Mouse (Mus musculus): ENCODE results near the gene Rabgap1. TPM values are rescaled to one million over a fixed set of nuclear protein-coding genes. Genes with fewer than 3 reads are reported as not detected.

Rabgap1 gene
- total and polyA plus RNA-seq, 3 experiments, result 10.4 to 43.8 (median 36.9) TPM

GRCm38 (mm10) chr2:37460707-37461106, 17.6 kb downstream of the Rabgap1 start:
- WGBS, result 97% methylated on average over 4 of the region's 4 CpGs
- TF ChIP-seq CTCF (IDR thresholded peaks at IDR 0.05) (peak; percentile 18; the same call in 1 of the 2 replicates), EP300 (IDR thresholded peaks at IDR 0.05; ENCODE audit: insufficient read depth, low read depth, low read length) (no peak)
- no peak overlapping the region for H3K9ac ChIP-seq (ENCODE audit: low read depth, low read length)
- no peaks in the 10 kb centered on the region; the same call in 1 of the 2 replicates for H3K79me2 ChIP-seq (replicated peaks; ENCODE audit: control insufficient read depth, insufficient read depth, low read length)
- no peaks in the 10 kb centered on the region for H3K4me1 ChIP-seq (ENCODE audit: control insufficient read depth, insufficient read depth, low read length)
- H3K27ac ChIP-seq, result no peak overlapping the region
- no peaks in the 10 kb centered on the region for H3K36me3 ChIP-seq (ENCODE audit: control insufficient read depth, insufficient read depth, low read length)
- no peaks in the 10 kb centered on the region for H3K27me3 ChIP-seq (ENCODE audit: control insufficient read depth, insufficient read depth, low read length)
- DNase-seq, result no peak
- H3K4me3 ChIP-seq, result no peak overlapping the region
- intact Hi-C loops (cut with DNase I), result no loop called here

GRCm38 (mm10) chr2:37466266-37466665, 23.2 kb downstream of the Rabgap1 start:
- intact Hi-C loops (cut with DNase I), result no loop called here
- no peak for TF ChIP-seq CTCF (IDR thresholded peaks at IDR 0.05)
- no peak for TF ChIP-seq POLR2A (IDR thresholded peaks at IDR 0.05; ENCODE audit: insufficient read depth, low read depth, low read length)
- no peak for TF ChIP-seq EP300 (IDR thresholded peaks at IDR 0.05; ENCODE audit: insufficient read depth, low read depth, low read length)
- Histone ChIP-seq H3K27ac (no peak overlapping the region), H3K27me3 (ENCODE audit: control insufficient read depth, insufficient read depth, low read length) (no peaks in the 10 kb centered on the region), H3K4me1 (ENCODE audit: control insufficient read depth, insufficient read depth, low read length) (no peaks in the 10 kb centered on the region), H3K79me2 (replicated peaks; ENCODE audit: control insufficient read depth, insufficient read depth, low read length) (no peaks in the 10 kb centered on the region; the same call in 1 of the 2 replicates), H3K9ac (ENCODE audit: low read depth, low read length) (no peak overlapping the region), H3K4me3 (no peak overlapping the region), H3K36me3 (ENCODE audit: control insufficient read depth, insufficient read depth, low read length) (no peaks in the 10 kb centered on the region)
- DNase-seq, result no peak
- WGBS, result 83% methylated on average over 4 of the region's 4 CpGs

DNA sequence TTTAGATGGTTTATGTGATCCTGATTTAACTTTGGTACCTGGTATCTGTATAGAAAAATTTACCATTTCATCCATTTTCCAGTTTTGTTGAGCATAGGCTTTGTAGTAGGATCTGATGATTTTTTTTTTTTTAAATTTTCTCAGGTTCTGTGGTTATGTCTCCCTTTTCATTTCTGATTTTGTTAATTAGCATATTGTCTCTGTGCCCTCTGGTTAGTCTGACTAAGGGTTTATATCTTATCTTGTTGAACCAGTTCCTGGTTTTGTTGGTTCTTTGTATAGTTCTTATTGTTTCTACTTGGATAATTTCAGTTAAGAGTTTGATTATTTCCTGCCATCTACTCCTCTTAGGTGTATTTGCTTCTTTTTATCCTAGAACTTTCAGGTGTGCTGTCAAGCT, 36.5 kb downstream of the Rabgap1 start:
- Histone ChIP-seq H3K9ac (ENCODE audit: low read depth, low read length) (no peak overlapping the region), H3K4me3 (no peak overlapping the region), H3K27me3 (ENCODE audit: control insufficient read depth, insufficient read depth, low read length) (no peaks in the 10 kb centered on the region), H3K27ac (no peak overlapping the region), H3K4me1 (ENCODE audit: control insufficient read depth, insufficient read depth, low read length) (no peaks in the 10 kb centered on the region), H3K79me2 (replicated peaks; ENCODE audit: control insufficient read depth, insufficient read depth, low read length) (no peaks in the 10 kb centered on the region), H3K36me3 (ENCODE audit: control insufficient read depth, insufficient read depth, low read length) (peaks cover 2% of the 10 kb centered on the region; the same call in 1 of the 2 replicates)
- no peak for TF ChIP-seq POLR2A (IDR thresholded peaks at IDR 0.05; ENCODE audit: insufficient read depth, low read depth, low read length)
- TF ChIP-seq CTCF (IDR thresholded peaks at IDR 0.05), result no peak
- TF ChIP-seq EP300 (IDR thresholded peaks at IDR 0.05; ENCODE audit: insufficient read depth, low read depth, low read length), result no peak
- intact Hi-C loops (cut with DNase I), result no loop called here
- DNase-seq, result no peak

- H3K4me1 ChIP-seq (ENCODE audit: control insufficient read depth, insufficient read depth, low read length), result no peaks in the 10 kb centered on the region
- intact Hi-C loops (cut with DNase I), result loop anchor here (5.0 kb wide), 1 partner anchor 38 kb away; the partner anchor contains the start of genes Rabgap1, Zbtb26 and Zbtb6
- TF ChIP-seq POLR2A (IDR thresholded peaks at IDR 0.05; ENCODE audit: insufficient read depth, low read depth, low read length) (no peak), CTCF (IDR thresholded peaks at IDR 0.05) (no peak), EP300 (IDR thresholded peaks at IDR 0.05; ENCODE audit: insufficient read depth, low read depth, low read length) (no peak)
- 94% methylated on average over 2 of the region's 2 CpGs for WGBS
- no peaks in the 10 kb centered on the region for H3K27me3 ChIP-seq (ENCODE audit: control insufficient read depth, insufficient read depth, low read length)
- H3K27ac ChIP-seq, result no peak overlapping the region
- H3K9ac ChIP-seq (ENCODE audit: low read depth, low read length), result no peak overlapping the region
- no peaks in the 10 kb centered on the region for H3K79me2 ChIP-seq (replicated peaks; ENCODE audit: control insufficient read depth, insufficient read depth, low read length)
- H3K36me3 ChIP-seq (ENCODE audit: control insufficient read depth, insufficient read depth, low read length), result peaks cover 2% of the 10 kb centered on the region; the same call in 1 of the 2 replicates
- no peak for DNase-seq
- no peak overlapping the region for H3K4me3 ChIP-seq
These were observed 37.0 kb downstream of the Rabgap1 start for GRCm38 (mm10) chr2:37480039-37480438.

DNA sequence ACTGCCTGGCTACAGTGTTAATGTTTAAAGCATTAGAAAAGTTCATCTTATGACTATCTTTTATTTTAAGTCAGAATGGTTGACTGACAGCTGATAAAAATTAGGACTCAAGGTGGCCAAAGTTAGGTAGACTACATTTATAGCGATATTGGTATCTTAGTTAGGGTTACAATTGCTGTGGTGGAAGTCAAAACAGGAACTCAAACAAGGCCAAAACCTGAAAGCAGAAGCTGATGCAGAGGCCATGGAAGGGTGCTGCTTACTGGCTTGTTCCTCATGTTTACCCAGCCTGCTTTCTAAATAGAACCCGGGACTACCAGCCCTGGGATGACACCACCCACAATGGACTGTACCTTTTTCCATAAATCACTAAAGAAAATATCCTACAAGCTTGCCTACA, 41.1 kb downstream of the Rabgap1 start:
- Histone ChIP-seq H3K36me3 (ENCODE audit: control insufficient read depth, insufficient read depth, low read length) (no peaks in the 10 kb centered on the region; the same call in 1 of the 2 replicates), H3K27me3 (ENCODE audit: control insufficient read depth, insufficient read depth, low read length) (no peaks in the 10 kb centered on the region), H3K4me3 (no peak overlapping the region), H3K27ac (no peak overlapping the region), H3K4me1 (ENCODE audit: control insufficient read depth, insufficient read depth, low read length) (no peaks in the 10 kb centered on the region), H3K9ac (ENCODE audit: low read depth, low read length) (no peak overlapping the region), H3K79me2 (replicated peaks; ENCODE audit: control insufficient read depth, insufficient read depth, low read length) (no peaks in the 10 kb centered on the region)
- intact Hi-C loops (cut with DNase I), result loop anchor here (2.0 to 5.0 kb wide), 2 partner anchors 42 to 103 kb away; partner anchors contain the start of genes Rabgap1, Zbtb26 and Zbtb6
- 78% methylated on average over 2 of the region's 2 CpGs for WGBS
- TF ChIP-seq POLR2A (IDR thresholded peaks at IDR 0.05; ENCODE audit: insufficient read depth, low read depth, low read length), result no peak
- no peak for DNase-seq

- intact Hi-C loops (cut with DNase I), result loop anchor here (2.0 to 5.0 kb wide), 3 partner anchors 63 to 105 kb away; partner anchors contain the start of gene Rc3h2
- Histone ChIP-seq H3K27ac (no peak overlapping the region), H3K4me3 (no peak overlapping the region), H3K4me1 (ENCODE audit: control insufficient read depth, insufficient read depth, low read length) (no peaks in the 10 kb centered on the region), H3K9ac (ENCODE audit: low read depth, low read length) (no peak overlapping the region), H3K79me2 (replicated peaks; ENCODE audit: control insufficient read depth, insufficient read depth, low read length) (no peaks in the 10 kb centered on the region), H3K27me3 (ENCODE audit: control insufficient read depth, insufficient read depth, low read length) (no peaks in the 10 kb centered on the region), H3K36me3 (ENCODE audit: control insufficient read depth, insufficient read depth, low read length) (no peaks in the 10 kb centered on the region; the same call in 1 of the 2 replicates)
- 91% methylated on average over 1 of the region's 1 CpGs for WGBS
- DNase-seq, result no peak
- no peak for TF ChIP-seq POLR2A (IDR thresholded peaks at IDR 0.05; ENCODE audit: insufficient read depth, low read depth, low read length)
- TF ChIP-seq CTCF (IDR thresholded peaks at IDR 0.05), result peak; percentile 88; the same call in 1 of the 2 replicates
These were observed 42.3 kb downstream of the Rabgap1 start for GRCm38 (mm10) chr2:37485370-37485769.
